Mouse (Mus musculus): ENCODE data around the gene Fkbp15. TPM values are rescaled to one million over a fixed set of nuclear protein-coding genes. Genes with fewer than 3 reads are reported as not detected.

Gene Fkbp15
- polyA plus RNA-seq (2015; fragmentation: Nextera tagmentation; extraction: Ambion mirVana): 23.2 and 23.6 TPM in 2 replicates

DNA sequence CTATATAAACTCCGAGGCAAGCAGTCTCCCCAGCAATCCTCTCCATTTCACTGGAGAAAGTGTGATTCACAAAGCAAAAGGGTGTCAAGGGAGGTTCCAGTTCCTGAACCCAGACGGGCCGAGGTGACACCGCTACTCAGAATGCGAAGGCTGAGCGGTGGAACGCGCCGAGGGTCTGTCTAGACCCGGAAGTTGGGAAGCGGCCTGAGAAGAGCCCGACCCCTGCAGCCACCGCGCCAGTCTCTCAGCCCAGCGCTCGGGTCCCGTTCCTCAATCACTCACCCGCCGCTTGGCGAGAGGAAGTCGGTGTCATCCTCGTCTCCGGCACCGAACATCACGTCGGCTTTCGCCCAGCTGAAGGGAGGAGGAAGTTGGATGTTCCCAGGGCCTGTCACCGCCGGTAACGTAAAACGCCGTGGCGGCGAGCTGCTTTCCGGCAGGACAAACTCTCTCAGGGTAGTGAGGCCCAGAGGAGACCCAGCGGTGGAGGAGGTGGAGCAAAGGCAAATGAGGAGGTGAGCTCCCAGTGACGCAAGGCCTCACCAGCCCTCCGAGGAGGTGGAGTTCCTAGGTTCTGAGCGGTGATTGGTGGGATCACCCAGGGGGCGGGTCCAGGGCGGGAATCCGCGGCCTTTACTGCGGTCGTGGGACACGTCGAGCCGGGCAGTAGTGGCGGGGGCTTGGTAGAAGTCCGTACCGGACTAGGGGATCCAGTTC lies at the start of gene Fkbp15, which contains the start of gene Slc31a1:
Gene Fkbp15 (minus strand): TSS at position 461 of the 717 bp plus-strand sequence.
Gene Slc31a1 (plus strand): TSS at position 640 of the 717 bp plus-strand sequence.
- Histone ChIP-seq H3K9ac (replicated peaks; ENCODE audit: low read depth) (peak within 1 kb of the TSS; percentile 85), H3K4me2 (replicated peaks; ENCODE audit: low read depth, low read length) (peak within 1 kb of the TSS; percentile 62)
- WGBS: under 1% methylated on average over 50 of the region's 51 CpGs

DNA sequence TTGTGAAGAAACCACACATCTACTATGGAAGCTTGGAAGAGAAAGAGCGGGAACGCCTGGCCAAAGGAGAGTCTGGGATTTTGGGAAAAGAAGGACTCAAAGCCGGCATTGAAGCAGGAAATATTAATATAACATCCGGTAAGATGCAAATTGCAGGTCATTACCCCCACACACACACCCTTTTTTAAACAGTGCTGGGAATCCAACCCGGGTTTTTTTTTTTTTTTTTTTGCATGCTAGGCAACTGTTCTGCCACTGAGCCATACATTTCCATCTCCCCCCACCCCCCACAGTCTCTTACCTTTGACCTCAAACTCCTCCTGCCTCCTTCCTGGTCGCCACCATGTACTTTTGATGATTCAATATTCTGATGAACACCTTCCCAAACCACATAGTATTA lies 49.3 kb upstream of the Fkbp15 start:
- Histone ChIP-seq H3K9ac (replicated peaks; ENCODE audit: low read depth) (peak overlapping the region; percentile 91; the same call in 1 of the 2 replicates), H3K27me3 (replicated peaks; ENCODE audit: insufficient read depth, low read length) (no peaks in the 10 kb centered on the region)
- TF ChIP-seq EP300 (IDR thresholded peaks at IDR 0.05) (no peak), CTCF (IDR thresholded peaks at IDR 0.05) (no peak)

More for the DNA sequence above, at the start of gene Fkbp15, which contains the start of gene Slc31a1:
- peak; percentile 100 for ATAC-seq
- no peaks in the 10 kb centered on the region for H3K27me3 ChIP-seq (replicated peaks; ENCODE audit: insufficient read depth, low read length)
- no peaks in the 10 kb centered on the region for H3K9me3 ChIP-seq (ENCODE audit: low read length)
- H3K27ac ChIP-seq (ENCODE audit: low read length): peak within 1 kb of the TSS; percentile 95
- peak; percentile 100 for DNase-seq (ENCODE audit: low spot score)
- H3K4me3 ChIP-seq (ENCODE audit: low read depth, low read length): peak within 1 kb of the TSS; percentile 87
- H3K4me1 ChIP-seq (ENCODE audit: insufficient read depth, low read depth, low read length): peaks cover 9% of the 10 kb centered on the region; the same call in 1 of the 2 replicates
- no peaks in the 10 kb centered on the region for H3K36me3 ChIP-seq (ENCODE audit: insufficient read depth, low read length)
- TF ChIP-seq CTCF (IDR thresholded peaks at IDR 0.05): no peak
- no peak for TF ChIP-seq EP300 (IDR thresholded peaks at IDR 0.05)

DNA sequence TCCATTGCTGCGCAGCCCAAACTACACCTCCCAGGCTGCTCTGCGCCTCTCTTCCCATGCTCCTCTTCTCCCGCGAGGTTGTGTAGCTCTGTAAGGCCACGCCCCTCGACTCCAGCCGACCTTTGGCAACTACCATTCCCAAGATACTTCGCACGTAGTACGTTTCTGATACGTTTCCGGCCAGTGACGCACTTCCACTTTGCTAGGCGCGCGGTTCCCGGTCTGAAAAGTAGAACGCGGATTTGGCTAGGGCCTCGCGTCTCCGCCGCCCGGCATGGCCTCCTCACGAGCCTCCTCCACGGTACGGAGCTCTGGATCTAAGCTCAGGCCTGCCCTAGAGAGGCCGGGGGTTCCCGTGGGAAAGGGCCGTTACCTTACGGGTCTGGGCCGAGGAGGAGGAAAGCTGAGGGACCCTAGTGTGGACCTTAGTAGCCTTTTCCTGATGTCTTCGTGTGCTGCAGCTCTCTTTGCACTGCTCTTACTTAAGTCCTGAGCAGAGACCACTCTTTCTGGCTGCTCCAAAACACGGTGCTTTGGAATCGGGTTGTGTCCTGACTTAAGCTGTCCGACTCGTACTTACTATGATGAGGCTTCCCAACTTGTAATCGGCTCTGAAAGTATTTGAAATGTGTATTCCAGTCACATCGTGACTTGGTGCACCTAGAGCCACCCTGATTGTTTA lies 48.4 kb upstream of the Fkbp15 start, which contains the start of the genes Cdc26 and Prpf4:
Gene Cdc26 (minus strand): TSS at position 42 of the 682 bp plus-strand sequence.
Gene Prpf4 (plus strand): TSS at position 197 of the 682 bp plus-strand sequence.
- Histone ChIP-seq H3K4me1 (ENCODE audit: insufficient read depth, low read depth, low read length) (peaks cover 4% of the 10 kb centered on the region; the same call in 1 of the 2 replicates), H3K9ac (replicated peaks; ENCODE audit: low read depth) (peak within 1 kb of the TSS; percentile 91), H3K27ac (ENCODE audit: low read length) (peak within 1 kb of the TSS; percentile 89), H3K36me3 (ENCODE audit: insufficient read depth, low read length) (0 out of 2 replicates have a peak, but pooled peaks cover 8% of the 10 kb centered on the region), H3K4me2 (replicated peaks; ENCODE audit: low read depth, low read length) (peak within 1 kb of the TSS; percentile 79), H3K27me3 (replicated peaks; ENCODE audit: insufficient read depth, low read length) (no peaks in the 10 kb centered on the region), H3K9me3 (ENCODE audit: low read length) (no peaks in the 10 kb centered on the region), H3K4me3 (ENCODE audit: low read depth, low read length) (peak within 1 kb of the TSS; percentile 70)
- ATAC-seq (peak; percentile 99), DNase-seq (ENCODE audit: low spot score) (peak; percentile 100)
- WGBS: under 1% methylated on average over 39 of the region's 39 CpGs
- TF ChIP-seq CTCF (IDR thresholded peaks at IDR 0.05): no peak
- TF ChIP-seq EP300 (IDR thresholded peaks at IDR 0.05): peak; percentile 75

More for the DNA sequence above, 49.3 kb upstream of the Fkbp15 start:
- ATAC-seq (no peak), DNase-seq (ENCODE audit: low spot score) (peak; percentile 15)
- peaks cover 11% of the 10 kb centered on the region; the same call in 1 of the 2 replicates for H3K36me3 ChIP-seq (ENCODE audit: insufficient read depth, low read length)
- peak overlapping the region; percentile 79 for H3K4me2 ChIP-seq (replicated peaks; ENCODE audit: low read depth, low read length)
- 14% methylated on average over 6 of the region's 6 CpGs for WGBS
- peak overlapping the region; percentile 70 for H3K4me3 ChIP-seq (ENCODE audit: low read depth, low read length)
- peaks cover 4% of the 10 kb centered on the region; the same call in 1 of the 2 replicates for H3K4me1 ChIP-seq (ENCODE audit: insufficient read depth, low read depth, low read length)
- H3K9me3 ChIP-seq (ENCODE audit: low read length): no peaks in the 10 kb centered on the region
- peak overlapping the region; percentile 89; the same call in 1 of the 2 replicates for H3K27ac ChIP-seq (ENCODE audit: low read length)

DNA sequence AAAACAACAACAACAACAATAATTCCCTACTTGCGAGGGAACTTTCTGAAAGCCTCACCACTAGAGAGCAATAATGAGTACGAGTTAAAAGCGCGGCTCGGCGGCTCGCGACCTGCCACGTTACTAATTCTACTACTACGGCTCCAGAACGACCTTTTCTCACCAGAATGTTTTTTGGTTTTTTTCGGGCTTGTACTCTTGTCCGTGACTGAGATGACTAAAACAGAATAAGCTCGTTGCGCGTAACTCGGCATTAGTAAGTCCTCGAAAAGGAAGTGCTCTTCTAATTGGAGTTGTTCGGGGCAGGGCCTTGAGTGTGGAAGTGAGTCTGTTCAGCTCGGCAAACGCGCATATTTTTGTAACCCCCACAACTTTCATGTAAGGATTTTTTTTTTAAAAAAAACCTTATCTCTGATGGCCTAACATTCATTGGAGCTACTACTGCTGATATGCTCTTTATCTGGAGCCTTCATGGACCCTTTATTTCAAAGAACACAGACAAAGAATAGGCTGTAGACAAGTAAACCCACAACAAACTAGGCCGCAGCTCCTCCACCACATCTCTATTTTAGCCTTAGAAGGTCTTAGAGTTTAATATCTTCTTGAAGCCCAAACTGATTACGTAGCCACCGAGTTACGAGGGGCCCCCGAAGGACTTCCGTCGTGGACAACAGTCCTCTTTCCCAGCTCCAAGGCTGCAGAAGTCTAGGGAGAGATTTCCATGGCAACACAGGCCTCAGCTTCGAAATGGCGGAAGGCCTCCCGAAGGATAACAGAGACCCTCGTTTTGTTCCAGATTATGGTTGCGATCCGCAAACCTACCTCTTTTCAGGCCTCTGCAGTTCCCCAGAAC lies 47.6 kb upstream of the Fkbp15 start:
- peak overlapping the region; percentile 70 for H3K4me3 ChIP-seq (ENCODE audit: low read depth, low read length)
- no peaks in the 10 kb centered on the region for H3K9me3 ChIP-seq (ENCODE audit: low read length)
- WGBS: 1% methylated on average over 35 of the region's 35 CpGs
- H3K27ac ChIP-seq (ENCODE audit: low read length): peak overlapping the region; percentile 78
- H3K36me3 ChIP-seq (ENCODE audit: insufficient read depth, low read length): 0 out of 2 replicates have a peak, but pooled peaks cover 8% of the 10 kb centered on the region
- H3K27me3 ChIP-seq (replicated peaks; ENCODE audit: insufficient read depth, low read length): no peaks in the 10 kb centered on the region
- ATAC-seq (peak; percentile 40), DNase-seq (ENCODE audit: low spot score) (peak; percentile 91)
- H3K9ac ChIP-seq (replicated peaks; ENCODE audit: low read depth): peak overlapping the region; percentile 63
- peaks cover 4% of the 10 kb centered on the region; the same call in 1 of the 2 replicates for H3K4me1 ChIP-seq (ENCODE audit: insufficient read depth, low read depth, low read length)
- peak overlapping the region; percentile 79 for H3K4me2 ChIP-seq (replicated peaks; ENCODE audit: low read depth, low read length)
- TF ChIP-seq CTCF (IDR thresholded peaks at IDR 0.05): peak; percentile 71
- TF ChIP-seq EP300 (IDR thresholded peaks at IDR 0.05): no peak; the same call in 1 of the 2 replicates

DNA sequence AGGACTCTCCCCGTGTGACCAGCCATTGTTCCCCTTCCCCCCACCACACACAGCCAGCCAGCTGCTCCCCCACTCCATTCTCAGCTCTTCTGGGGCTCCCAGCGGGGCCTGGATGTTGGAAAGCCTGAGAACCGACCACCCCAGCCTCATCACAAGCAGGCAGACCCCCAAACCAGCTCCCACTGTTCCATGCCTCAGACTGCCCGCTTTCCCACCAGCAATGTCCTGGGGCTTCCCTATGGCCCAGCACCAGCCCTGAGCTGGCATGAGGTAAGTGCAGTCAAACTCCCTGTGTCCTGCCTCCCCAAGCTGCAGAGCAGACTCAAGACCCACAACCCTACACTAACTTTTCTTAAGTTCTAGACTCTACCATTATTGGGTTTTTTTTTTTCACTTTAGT lies 45.8 kb upstream of the Fkbp15 start:
- H3K4me1 ChIP-seq (ENCODE audit: insufficient read depth, low read depth, low read length): peaks cover 4% of the 10 kb centered on the region; the same call in 1 of the 2 replicates
- TF ChIP-seq CTCF (IDR thresholded peaks at IDR 0.05) (no peak), EP300 (IDR thresholded peaks at IDR 0.05) (no peak)
- no peak overlapping the region for H3K4me3 ChIP-seq (ENCODE audit: low read depth, low read length)
- H3K27ac ChIP-seq (ENCODE audit: low read length): no peak overlapping the region
- H3K9ac ChIP-seq (replicated peaks; ENCODE audit: low read depth): no peak overlapping the region
- no peaks in the 10 kb centered on the region for H3K27me3 ChIP-seq (replicated peaks; ENCODE audit: insufficient read depth, low read length)
- peaks cover 5% of the 10 kb centered on the region; the same call in 1 of the 2 replicates for H3K36me3 ChIP-seq (ENCODE audit: insufficient read depth, low read length)
- H3K9me3 ChIP-seq (ENCODE audit: low read length): no peaks in the 10 kb centered on the region
- WGBS: 80% methylated on average over 4 of the region's 4 CpGs
- DNase-seq (ENCODE audit: low spot score): no peak
- no peak for ATAC-seq
- H3K4me2 ChIP-seq (replicated peaks; ENCODE audit: low read depth, low read length): no peak overlapping the region

All from lung, postnatal 0 days (tissue).